Mouse (Mus musculus): ENCODE data around the gene Ccnd2. TPM values are rescaled to one million over a fixed set of nuclear protein-coding genes. Genes with fewer than 3 reads are reported as not detected.

The Ccnd2 gene
- polyA plus RNA-seq, 1 experiment from 2014 or later, result 109 TPM

GRCm38 (mm10) chr6:127147665-127148064 is 4.3 kb downstream of the Ccnd2 start:
- H3K4me1 ChIP-seq (replicated peaks), result peaks cover 82% of the 10 kb centered on the region
- no peak overlapping the region for H3K9ac ChIP-seq
- no peak overlapping the region for H3K4me3 ChIP-seq (replicated peaks)
- no peak for ATAC-seq (ENCODE audit: low read depth)
- H3K27ac ChIP-seq, result no peak overlapping the region
- peaks cover 7% of the 10 kb centered on the region; the same call in 1 of the 2 replicates for H3K36me3 ChIP-seq
- WGBS (ENCODE audit: insufficient replicate concordance), result 2% methylated on average over 4 of the region's 4 CpGs
- peaks cover 50% of the 10 kb centered on the region for H3K27me3 ChIP-seq
- H3K4me2 ChIP-seq, result no peak overlapping the region
- peak; percentile 53 for DNase-seq
- no peaks in the 10 kb centered on the region for H3K9me3 ChIP-seq (replicated peaks)

DNA sequence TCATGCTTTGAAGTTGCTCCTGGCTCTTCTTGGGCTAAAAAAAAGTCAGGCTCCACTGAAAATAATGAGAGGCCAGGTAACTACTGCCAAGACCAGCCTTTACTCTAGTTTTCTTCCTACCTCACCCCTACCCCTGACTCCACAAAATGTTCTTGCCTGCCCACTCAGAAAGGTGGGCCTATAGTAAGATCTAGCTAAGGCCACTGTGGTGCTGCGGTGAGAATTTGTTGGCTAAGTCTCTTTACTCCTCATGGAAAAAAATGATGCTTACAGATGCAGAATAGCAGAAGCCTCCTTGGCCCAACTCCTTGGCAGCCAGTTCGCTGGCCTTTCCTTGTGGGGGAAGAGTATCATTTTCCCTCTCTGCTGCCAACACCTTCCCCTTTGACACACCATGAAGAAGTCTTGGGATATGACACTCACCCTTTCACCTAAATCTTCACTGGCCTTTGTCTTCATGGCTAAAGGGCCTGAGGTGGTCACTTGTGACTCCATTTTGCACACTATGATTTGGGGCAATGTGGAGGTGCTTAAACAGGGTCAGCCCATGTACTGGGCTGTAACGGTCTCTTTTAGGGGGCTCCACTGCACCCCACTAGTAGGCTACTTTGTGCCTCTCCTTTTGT is 5.6 kb downstream of the Ccnd2 start:
- no peaks in the 10 kb centered on the region for H3K9me3 ChIP-seq (replicated peaks)
- peaks cover 10% of the 10 kb centered on the region; the same call in 1 of the 2 replicates for H3K36me3 ChIP-seq
- H3K9ac ChIP-seq, result no peak overlapping the region
- H3K4me1 ChIP-seq (replicated peaks), result peaks cover 75% of the 10 kb centered on the region
- H3K4me3 ChIP-seq (replicated peaks), result no peak overlapping the region
- no peak overlapping the region for H3K27ac ChIP-seq
- ATAC-seq (ENCODE audit: low read depth) (no peak), DNase-seq (no peak)
- 78% methylated on average over 3 of the region's 3 CpGs for WGBS (ENCODE audit: insufficient replicate concordance)
- no peak overlapping the region for H3K4me2 ChIP-seq
- H3K27me3 ChIP-seq, result peaks cover 37% of the 10 kb centered on the region

DNA sequence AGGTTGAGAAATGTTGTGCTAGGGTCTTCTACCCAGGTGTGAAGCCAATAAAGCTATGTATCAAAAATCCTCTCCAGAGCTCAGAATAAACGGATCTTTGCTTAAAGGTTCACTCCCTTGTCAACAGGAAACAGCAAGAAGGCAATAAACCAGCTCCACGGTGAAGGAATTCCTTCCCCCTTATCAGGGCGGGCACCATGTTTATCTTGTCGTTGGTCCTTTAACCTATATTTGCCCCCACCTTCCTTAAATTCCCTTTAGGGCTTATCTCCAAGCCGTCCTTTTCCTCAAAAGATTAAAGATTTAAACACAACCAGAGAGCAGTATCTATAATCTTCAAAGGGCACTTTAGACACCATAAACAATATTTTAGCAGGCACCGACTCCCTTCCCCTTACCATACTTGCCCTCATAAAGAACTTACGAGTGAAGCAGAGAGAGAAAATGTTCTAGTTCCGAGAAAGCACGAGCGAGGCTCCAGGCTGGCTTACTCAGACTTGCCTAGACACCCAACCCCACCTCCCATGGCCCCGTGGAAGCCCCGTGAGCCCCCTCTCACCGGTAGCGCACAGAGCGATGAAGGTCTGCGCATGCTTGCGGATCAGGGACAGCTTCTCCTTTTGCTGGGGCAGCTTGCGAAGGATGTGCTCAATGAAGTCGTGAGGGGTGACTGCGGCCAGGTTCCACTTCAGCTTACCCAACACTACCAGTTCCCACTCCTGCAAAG is 6.4 kb downstream of the Ccnd2 start:
- ATAC-seq (ENCODE audit: low read depth) (no peak), DNase-seq (no peak)
- no peak overlapping the region for H3K27ac ChIP-seq
- peaks cover 14% of the 10 kb centered on the region for H3K36me3 ChIP-seq
- peak overlapping the region; percentile 23; the same call in 1 of the 2 replicates for H3K4me2 ChIP-seq
- H3K4me1 ChIP-seq (replicated peaks), result peaks cover 68% of the 10 kb centered on the region
- H3K27me3 ChIP-seq, result peaks cover 29% of the 10 kb centered on the region
- 34% methylated on average over 20 of the region's 20 CpGs for WGBS (ENCODE audit: insufficient replicate concordance)
- no peak overlapping the region for H3K9ac ChIP-seq
- H3K4me3 ChIP-seq (replicated peaks), result no peak overlapping the region
- H3K9me3 ChIP-seq (replicated peaks), result no peaks in the 10 kb centered on the region

DNA sequence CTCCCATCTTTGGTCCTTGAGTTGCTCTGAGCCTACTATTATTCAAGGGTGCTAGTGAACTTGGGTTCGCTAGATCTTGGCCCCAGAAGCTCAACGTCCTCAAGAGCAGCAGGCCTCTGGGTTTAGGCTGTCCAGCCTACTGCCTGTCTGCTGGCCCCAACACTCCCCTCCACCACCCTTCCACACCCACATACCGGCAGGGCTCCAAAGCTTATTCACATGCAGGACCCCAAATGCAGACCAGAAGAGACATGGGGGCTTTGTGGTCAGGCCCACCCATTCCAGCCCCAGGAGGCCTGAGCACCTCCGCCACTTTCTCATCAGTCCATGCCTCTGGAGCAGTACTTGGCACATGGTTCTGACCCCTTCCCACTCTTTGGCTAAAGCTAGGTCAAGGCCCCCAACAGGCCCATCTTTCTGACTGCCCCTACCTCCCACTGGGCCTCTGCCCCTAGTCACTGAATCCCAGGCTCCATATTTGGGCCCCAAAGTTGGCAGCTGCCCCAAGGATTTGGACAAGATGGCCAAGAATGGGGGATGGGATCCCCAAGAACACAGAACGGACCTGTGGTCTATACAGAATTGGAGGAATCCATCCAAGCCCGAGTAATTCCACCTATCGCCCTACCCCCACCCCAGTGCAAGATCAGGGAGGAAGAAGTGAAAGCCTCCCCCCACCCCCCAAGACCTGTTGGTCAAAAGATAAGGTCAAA is 8.3 kb downstream of the Ccnd2 start:
- no peak overlapping the region for H3K27ac ChIP-seq
- peaks cover 25% of the 10 kb centered on the region for H3K36me3 ChIP-seq
- WGBS (ENCODE audit: insufficient replicate concordance), result 63% methylated on average over 7 of the region's 7 CpGs
- ATAC-seq (ENCODE audit: low read depth), result no peak
- H3K4me2 ChIP-seq, result no peak overlapping the region
- peaks cover 52% of the 10 kb centered on the region for H3K4me1 ChIP-seq (replicated peaks)
- H3K4me3 ChIP-seq (replicated peaks), result no peak overlapping the region
- no peaks in the 10 kb centered on the region for H3K9me3 ChIP-seq (replicated peaks)
- H3K27me3 ChIP-seq, result peaks cover 10% of the 10 kb centered on the region
- no peak for DNase-seq
- 0 out of 2 replicates have a peak overlapping the region, but pooled peaks have one; percentile 22 for H3K9ac ChIP-seq

- no peak for DNase-seq
- ATAC-seq (ENCODE audit: low read depth), result no peak; the same call in 1 of the 2 replicates
- peaks cover 46% of the 10 kb centered on the region for H3K4me1 ChIP-seq (replicated peaks)
- peaks cover 4% of the 10 kb centered on the region; the same call in 1 of the 2 replicates for H3K27me3 ChIP-seq
- 0 out of 2 replicates have a peak overlapping the region, but pooled peaks have one; percentile 45 for H3K4me2 ChIP-seq
- no peaks in the 10 kb centered on the region for H3K9me3 ChIP-seq (replicated peaks)
- H3K27ac ChIP-seq, result peak overlapping the region; percentile 53; the same call in 1 of the 2 replicates
- 38% methylated on average over 10 of the region's 10 CpGs for WGBS (ENCODE audit: insufficient replicate concordance)
- peak overlapping the region; percentile 22; the same call in 1 of the 2 replicates for H3K9ac ChIP-seq
- peaks cover 26% of the 10 kb centered on the region for H3K36me3 ChIP-seq
- H3K4me3 ChIP-seq (replicated peaks), result no peak overlapping the region
Measured at GRCm38 (mm10) chr6:127143124-127143520, 8.9 kb downstream of the Ccnd2 start.

DNA sequence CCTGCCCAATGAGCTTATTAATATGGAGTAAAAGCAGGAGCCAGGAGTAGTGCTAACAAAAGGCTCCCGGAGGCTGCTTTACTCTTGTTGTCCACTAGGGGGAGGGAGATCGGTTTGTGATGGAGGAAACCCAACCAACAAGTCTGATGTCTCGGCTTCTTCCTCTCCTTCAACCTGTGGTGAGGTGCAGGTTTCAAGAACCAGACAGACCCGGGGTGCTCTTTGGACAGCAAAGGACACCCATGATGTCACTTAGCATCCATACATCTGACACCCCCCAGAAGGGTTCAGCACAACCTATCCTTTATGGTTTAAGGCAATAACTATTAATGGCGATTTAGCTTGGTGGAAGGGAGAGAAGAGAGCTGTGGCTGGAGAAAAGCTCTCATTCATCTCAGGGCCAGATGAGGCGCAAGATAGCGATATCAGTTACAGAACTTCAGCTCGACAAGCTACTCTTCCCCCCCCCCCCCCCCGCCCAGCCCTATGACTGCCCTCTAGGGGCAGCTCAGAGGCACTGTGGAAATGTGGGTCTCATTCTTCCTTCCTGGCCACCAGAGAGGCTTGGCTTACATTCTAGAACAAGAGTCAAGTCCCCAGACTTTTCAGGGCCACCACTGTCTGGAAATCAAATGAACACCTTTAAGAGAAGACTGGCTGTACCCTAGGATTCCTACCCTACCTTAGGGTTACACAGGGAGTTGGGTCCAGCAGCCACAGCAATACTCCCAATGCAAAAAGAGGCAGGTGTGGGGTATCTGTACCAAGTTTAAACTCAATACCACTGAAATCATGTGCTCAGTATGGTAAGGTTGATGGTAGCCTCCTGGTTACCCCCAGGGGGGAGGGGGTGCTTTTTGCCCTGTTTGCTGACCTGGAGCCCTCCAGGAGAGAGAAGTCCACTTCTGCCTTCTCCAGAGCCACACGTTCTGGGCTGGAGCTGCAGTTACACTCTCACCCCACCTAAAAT is 9.6 kb downstream of the Ccnd2 start:
- peak overlapping the region; percentile 45 for H3K4me2 ChIP-seq

GRCm38 (mm10) chr6:127138962-127139361 is 13.0 kb downstream of the Ccnd2 start:
- H3K9me3 ChIP-seq (replicated peaks), result no peaks in the 10 kb centered on the region
- H3K4me3 ChIP-seq (replicated peaks), result no peak overlapping the region
- H3K27me3 ChIP-seq, result no peaks in the 10 kb centered on the region
- DNase-seq (no peak), ATAC-seq (ENCODE audit: low read depth) (no peak)
- WGBS (ENCODE audit: insufficient replicate concordance), result 75% methylated on average over 11 of the region's 11 CpGs
- H3K27ac ChIP-seq, result no peak overlapping the region
- H3K4me2 ChIP-seq, result no peak overlapping the region
- peaks cover 48% of the 10 kb centered on the region for H3K36me3 ChIP-seq
- no peak overlapping the region for H3K9ac ChIP-seq
- peaks cover 19% of the 10 kb centered on the region for H3K4me1 ChIP-seq (replicated peaks)

More for the DNA sequence above, 9.6 kb downstream of the Ccnd2 start:
- Histone ChIP-seq H3K27ac (peak overlapping the region; percentile 53), H3K9ac (peak overlapping the region; percentile 22; the same call in 1 of the 2 replicates), H3K4me1 (replicated peaks) (peaks cover 46% of the 10 kb centered on the region), H3K36me3 (peaks cover 33% of the 10 kb centered on the region), H3K4me3 (replicated peaks) (no peak overlapping the region), H3K27me3 (no peaks in the 10 kb centered on the region), H3K9me3 (replicated peaks) (no peaks in the 10 kb centered on the region)
- no peak for DNase-seq
- ATAC-seq (ENCODE audit: low read depth), result peak; percentile 52
- 13% methylated on average over 9 of the region's 10 CpGs for WGBS (ENCODE audit: insufficient replicate concordance)

- Histone ChIP-seq H3K27ac (no peak overlapping the region), H3K4me3 (replicated peaks) (no peak overlapping the region), H3K9ac (no peak overlapping the region), H3K36me3 (peaks cover 67% of the 10 kb centered on the region), H3K4me1 (replicated peaks) (no peaks in the 10 kb centered on the region), H3K4me2 (no peak overlapping the region), H3K9me3 (replicated peaks) (no peaks in the 10 kb centered on the region), H3K27me3 (no peaks in the 10 kb centered on the region)
- DNase-seq (no peak), ATAC-seq (ENCODE audit: low read depth) (no peak)
- WGBS (ENCODE audit: insufficient replicate concordance), result 77% methylated on average over 16 of the region's 16 CpGs
Measured at GRCm38 (mm10) chr6:127133433-127134245, 18.4 kb downstream of the Ccnd2 start.

GRCm38 (mm10) chr6:127132719-127133118 is 19.3 kb downstream of the Ccnd2 start:
- Histone ChIP-seq H3K9me3 (replicated peaks) (no peaks in the 10 kb centered on the region), H3K4me1 (replicated peaks) (no peaks in the 10 kb centered on the region), H3K4me3 (replicated peaks) (no peak overlapping the region), H3K9ac (no peak overlapping the region), H3K4me2 (no peak overlapping the region), H3K36me3 (peaks cover 65% of the 10 kb centered on the region), H3K27ac (no peak overlapping the region), H3K27me3 (no peaks in the 10 kb centered on the region)
- WGBS (ENCODE audit: insufficient replicate concordance), result 65% methylated on average over 3 of the region's 3 CpGs
- ATAC-seq (ENCODE audit: low read depth), result no peak
- no peak for DNase-seq

- no peak overlapping the region for H3K9ac ChIP-seq
- H3K36me3 ChIP-seq, result peaks cover 61% of the 10 kb centered on the region
- 78% methylated on average over 3 of the region's 3 CpGs for WGBS (ENCODE audit: insufficient replicate concordance)
Measured at GRCm38 (mm10) chr6:127131946-127132345, 20.0 kb downstream of the Ccnd2 start.

More at GRCm38 (mm10) chr6:127131946-127132345, 20.0 kb downstream of the Ccnd2 start:
- no peaks in the 10 kb centered on the region for H3K4me1 ChIP-seq (replicated peaks)
- no peak overlapping the region for H3K4me3 ChIP-seq (replicated peaks)
- no peak overlapping the region for H3K27ac ChIP-seq
- H3K27me3 ChIP-seq, result no peaks in the 10 kb centered on the region
- ATAC-seq (ENCODE audit: low read depth), result no peak
- DNase-seq, result no peak
- H3K9me3 ChIP-seq (replicated peaks), result no peaks in the 10 kb centered on the region
- H3K4me2 ChIP-seq, result no peak overlapping the region

Data from liver, embryonic 13.5 days (tissue).